Mouse (Mus musculus): ENCODE measurements at regions not wholly inside any gene's neighbourhood (a gene's known extent, or its start where the extent isn't known, plus 50 kb on each side); places are given as distances from the start of the nearest gene placed in this dataset.
A peak's percentile ranks its signal among the peaks of the same experiment; 100 is the strongest.

DNA sequence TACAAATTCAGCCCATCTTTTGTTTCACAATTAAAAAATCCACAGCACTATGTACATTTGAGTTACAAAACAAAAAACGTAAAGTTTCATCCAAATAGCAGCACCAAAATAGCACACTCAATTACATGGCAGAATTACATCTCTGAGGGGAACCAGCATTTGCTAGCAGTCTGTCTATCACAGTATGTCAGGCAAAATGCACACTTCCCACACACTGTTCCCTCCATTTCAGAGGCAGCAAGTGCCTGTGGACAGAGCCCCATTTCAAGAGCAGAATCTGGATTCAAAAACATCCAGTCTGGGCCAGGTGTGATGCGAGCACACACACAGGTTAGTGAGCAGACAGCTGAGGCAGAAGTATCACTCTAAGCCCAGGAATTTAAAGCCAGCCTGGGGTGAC is 261.8 kb downstream of the Tex13c3 start:
- 95% methylated on average over 2 of the region's 2 CpGs for WGBS
- ATAC-seq: no peak
- Histone ChIP-seq H3K4me1 (ENCODE audit: control insufficient read depth, insufficient read depth, low read length) (no peaks in the 10 kb centered on the region), H3K9ac (ENCODE audit: low read depth, low read length) (no peak overlapping the region), H3K27ac (ENCODE audit: low read length) (no peak overlapping the region), H3K36me3 (ENCODE audit: control insufficient read depth, insufficient read depth, low read length) (no peaks in the 10 kb centered on the region), H3K4me3 (ENCODE audit: low read depth, low read length) (no peak overlapping the region), H3K9me3 (replicated peaks; ENCODE audit: control insufficient read depth, low read length, poor library complexity, severe bottlenecking) (no peaks in the 10 kb centered on the region), H3K4me2 (ENCODE audit: low read length) (no peak overlapping the region), H3K27me3 (ENCODE audit: control insufficient read depth, insufficient read depth, low read depth, low read length) (no peaks in the 10 kb centered on the region)

DNA sequence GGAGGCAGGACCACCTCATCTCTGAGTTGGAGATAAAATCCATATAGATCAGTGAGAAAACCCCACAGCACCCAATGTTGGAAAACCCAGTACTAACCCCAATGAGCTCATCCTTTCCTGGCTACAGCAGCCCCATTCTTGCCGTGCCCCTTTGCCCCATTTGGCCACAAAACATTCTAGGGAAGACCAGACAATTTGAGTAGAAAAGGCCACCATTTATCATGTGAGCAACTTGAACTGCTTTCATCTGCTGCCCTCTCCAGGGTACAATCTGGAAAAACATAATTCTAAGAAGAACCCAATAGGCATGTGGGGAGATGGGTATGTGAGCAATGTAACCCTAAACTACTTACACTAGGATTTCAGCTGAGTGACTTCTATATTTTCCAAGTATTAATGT is 274.7 kb downstream of the Tex13c3 start:
- ATAC-seq: no peak
- no peak overlapping the region for H3K9ac ChIP-seq (ENCODE audit: low read depth, low read length)
- H3K4me2 ChIP-seq (ENCODE audit: low read length): no peak overlapping the region
- H3K27ac ChIP-seq (ENCODE audit: low read length): no peak overlapping the region
- no peaks in the 10 kb centered on the region for H3K27me3 ChIP-seq (ENCODE audit: control insufficient read depth, insufficient read depth, low read depth, low read length)
- no peaks in the 10 kb centered on the region for H3K36me3 ChIP-seq (ENCODE audit: control insufficient read depth, insufficient read depth, low read length)
- no peaks in the 10 kb centered on the region for H3K4me1 ChIP-seq (ENCODE audit: control insufficient read depth, insufficient read depth, low read length)
- 67% methylated on average over 1 of the region's 1 CpGs for WGBS
- H3K4me3 ChIP-seq (ENCODE audit: low read depth, low read length): no peak overlapping the region
- no peaks in the 10 kb centered on the region for H3K9me3 ChIP-seq (replicated peaks; ENCODE audit: control insufficient read depth, low read length, poor library complexity, severe bottlenecking)

DNA sequence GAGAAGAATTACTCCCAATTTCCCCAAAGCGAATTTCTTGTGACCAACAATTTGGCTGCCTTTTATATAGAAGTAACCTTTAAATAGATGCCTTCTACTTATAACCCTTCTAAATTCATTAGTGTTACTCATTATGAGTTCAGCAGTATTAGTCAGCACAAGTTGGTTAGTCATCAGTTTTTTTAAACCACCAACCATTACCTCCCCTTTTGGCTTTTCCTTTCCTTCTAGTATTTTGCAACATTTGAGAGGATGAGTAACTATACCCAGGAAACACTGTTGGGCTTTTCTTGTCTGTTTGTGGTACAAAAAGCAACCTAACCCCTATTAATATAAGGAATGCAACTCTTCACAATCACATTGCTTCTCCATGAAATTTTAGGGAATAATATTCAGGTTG is 278.6 kb downstream of the Tex13c3 start:
- no peaks in the 10 kb centered on the region for H3K27me3 ChIP-seq (ENCODE audit: control insufficient read depth, insufficient read depth, low read depth, low read length)
- H3K4me3 ChIP-seq (ENCODE audit: low read depth, low read length): no peak overlapping the region
- H3K27ac ChIP-seq (ENCODE audit: low read length): no peak overlapping the region
- no peaks in the 10 kb centered on the region for H3K4me1 ChIP-seq (ENCODE audit: control insufficient read depth, insufficient read depth, low read length)
- ATAC-seq: no peak
- H3K4me2 ChIP-seq (ENCODE audit: low read length): no peak overlapping the region
- no peaks in the 10 kb centered on the region for H3K9me3 ChIP-seq (replicated peaks; ENCODE audit: control insufficient read depth, low read length, poor library complexity, severe bottlenecking)
- no peak overlapping the region for H3K9ac ChIP-seq (ENCODE audit: low read depth, low read length)
- WGBS: 97% methylated on average over 1 of the region's 1 CpGs
- H3K36me3 ChIP-seq (ENCODE audit: control insufficient read depth, insufficient read depth, low read length): no peaks in the 10 kb centered on the region

DNA sequence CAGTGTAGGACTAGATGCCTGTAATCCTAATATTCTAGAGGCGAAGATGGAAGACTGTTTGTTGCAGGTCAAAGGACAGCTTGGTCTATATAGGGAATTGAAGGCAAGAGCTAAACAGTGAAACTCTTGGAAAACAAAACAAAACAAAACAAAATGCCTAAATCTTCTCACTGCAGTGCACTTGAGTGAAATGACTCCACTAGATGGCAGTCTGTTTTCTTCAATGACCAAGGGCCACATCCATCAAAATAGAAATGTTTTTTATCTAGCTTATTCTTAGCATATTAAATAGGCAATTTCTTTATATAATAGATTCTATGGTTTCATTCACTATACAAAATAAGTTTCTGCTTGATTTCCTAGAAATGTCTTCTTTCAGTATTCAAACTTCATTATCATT is 279.7 kb downstream of the Tex13c3 start:
- H3K9me3 ChIP-seq (replicated peaks; ENCODE audit: control insufficient read depth, low read length, poor library complexity, severe bottlenecking): no peaks in the 10 kb centered on the region
- no peak overlapping the region for H3K4me2 ChIP-seq (ENCODE audit: low read length)
- 94% methylated on average over 1 of the region's 1 CpGs for WGBS
- no peak overlapping the region for H3K27ac ChIP-seq (ENCODE audit: low read length)
- no peak overlapping the region for H3K9ac ChIP-seq (ENCODE audit: low read depth, low read length)
- ATAC-seq: no peak
- no peaks in the 10 kb centered on the region for H3K36me3 ChIP-seq (ENCODE audit: control insufficient read depth, insufficient read depth, low read length)
- no peaks in the 10 kb centered on the region for H3K4me1 ChIP-seq (ENCODE audit: control insufficient read depth, insufficient read depth, low read length)
- H3K27me3 ChIP-seq (ENCODE audit: control insufficient read depth, insufficient read depth, low read depth, low read length): no peaks in the 10 kb centered on the region
- no peak overlapping the region for H3K4me3 ChIP-seq (ENCODE audit: low read depth, low read length)

GRCm38 (mm10) chrX:19199531-19199930 is 281.6 kb downstream of the Tex13c3 start:
- Histone ChIP-seq H3K27ac (ENCODE audit: low read length) (no peak overlapping the region), H3K4me3 (ENCODE audit: low read depth, low read length) (no peak overlapping the region), H3K4me1 (ENCODE audit: control insufficient read depth, insufficient read depth, low read length) (no peaks in the 10 kb centered on the region), H3K27me3 (ENCODE audit: control insufficient read depth, insufficient read depth, low read depth, low read length) (no peaks in the 10 kb centered on the region), H3K4me2 (ENCODE audit: low read length) (no peak overlapping the region), H3K9me3 (replicated peaks; ENCODE audit: control insufficient read depth, low read length, poor library complexity, severe bottlenecking) (no peaks in the 10 kb centered on the region), H3K36me3 (ENCODE audit: control insufficient read depth, insufficient read depth, low read length) (no peaks in the 10 kb centered on the region), H3K9ac (ENCODE audit: low read depth, low read length) (no peak overlapping the region)
- ATAC-seq: no peak
- WGBS: 94% methylated on average over 3 of the region's 3 CpGs

- Histone ChIP-seq H3K9ac (ENCODE audit: low read depth, low read length) (no peak overlapping the region), H3K27ac (ENCODE audit: low read length) (no peak overlapping the region), H3K4me3 (ENCODE audit: low read depth, low read length) (no peak overlapping the region), H3K36me3 (ENCODE audit: control insufficient read depth, insufficient read depth, low read length) (no peaks in the 10 kb centered on the region), H3K4me2 (ENCODE audit: low read length) (no peak overlapping the region), H3K4me1 (ENCODE audit: control insufficient read depth, insufficient read depth, low read length) (no peaks in the 10 kb centered on the region), H3K27me3 (ENCODE audit: control insufficient read depth, insufficient read depth, low read depth, low read length) (no peaks in the 10 kb centered on the region), H3K9me3 (replicated peaks; ENCODE audit: control insufficient read depth, low read length, poor library complexity, severe bottlenecking) (no peaks in the 10 kb centered on the region)
- ATAC-seq: no peak
- WGBS: 84% methylated on average over 2 of the region's 2 CpGs
These were observed 312.1 kb downstream of the Tex13c3 start for GRCm38 (mm10) chrX:19168983-19169382.

- H3K4me2 ChIP-seq (ENCODE audit: low read length): no peak overlapping the region
- H3K27ac ChIP-seq (ENCODE audit: low read length): no peak overlapping the region
- WGBS: 76% methylated on average over 5 of the region's 5 CpGs
- no peaks in the 10 kb centered on the region for H3K27me3 ChIP-seq (ENCODE audit: control insufficient read depth, insufficient read depth, low read depth, low read length)
- H3K4me1 ChIP-seq (ENCODE audit: control insufficient read depth, insufficient read depth, low read length): no peaks in the 10 kb centered on the region
- no peaks in the 10 kb centered on the region for H3K9me3 ChIP-seq (replicated peaks; ENCODE audit: control insufficient read depth, low read length, poor library complexity, severe bottlenecking)
- no peaks in the 10 kb centered on the region for H3K36me3 ChIP-seq (ENCODE audit: control insufficient read depth, insufficient read depth, low read length)
- no peak overlapping the region for H3K9ac ChIP-seq (ENCODE audit: low read depth, low read length)
- H3K4me3 ChIP-seq (ENCODE audit: low read depth, low read length): no peak overlapping the region
- ATAC-seq: no peak
These were observed 312.6 kb downstream of the Tex13c3 start for GRCm38 (mm10) chrX:19168546-19168945.

DNA sequence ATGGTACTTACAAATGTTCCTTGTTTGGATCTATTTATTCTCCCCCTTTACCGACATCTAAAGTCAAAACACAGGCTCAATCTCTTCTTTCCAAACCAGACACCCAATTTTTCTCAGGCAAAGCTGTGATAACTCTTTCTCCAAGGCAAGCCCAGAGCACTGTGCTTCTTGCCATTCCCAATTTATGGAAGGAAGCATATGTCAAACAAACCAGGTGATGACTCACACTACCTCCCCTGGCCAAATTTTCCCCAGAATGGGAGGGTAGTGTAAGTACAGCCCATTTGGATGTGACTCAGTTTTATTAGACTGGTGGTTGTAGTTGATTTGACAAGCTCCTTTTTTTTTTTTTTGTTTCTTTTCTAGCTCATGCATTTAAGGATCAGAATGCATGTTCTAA is 313.0 kb downstream of the Tex13c3 start:
- Histone ChIP-seq H3K9me3 (replicated peaks; ENCODE audit: control insufficient read depth, low read length, poor library complexity, severe bottlenecking) (no peaks in the 10 kb centered on the region), H3K27ac (ENCODE audit: low read length) (no peak overlapping the region), H3K4me2 (ENCODE audit: low read length) (no peak overlapping the region), H3K4me1 (ENCODE audit: control insufficient read depth, insufficient read depth, low read length) (no peaks in the 10 kb centered on the region), H3K9ac (ENCODE audit: low read depth, low read length) (no peak overlapping the region), H3K36me3 (ENCODE audit: control insufficient read depth, insufficient read depth, low read length) (no peaks in the 10 kb centered on the region), H3K27me3 (ENCODE audit: control insufficient read depth, insufficient read depth, low read depth, low read length) (no peaks in the 10 kb centered on the region), H3K4me3 (ENCODE audit: low read depth, low read length) (no peak overlapping the region)
- WGBS: 84% methylated on average over 1 of the region's 1 CpGs
- no peak for ATAC-seq

- H3K4me2 ChIP-seq (ENCODE audit: low read length): peak overlapping the region; percentile 50
- H3K9ac ChIP-seq (ENCODE audit: low read depth, low read length): no peak overlapping the region
- H3K27me3 ChIP-seq (ENCODE audit: control insufficient read depth, insufficient read depth, low read depth, low read length): no peaks in the 10 kb centered on the region
- H3K36me3 ChIP-seq (ENCODE audit: control insufficient read depth, insufficient read depth, low read length): no peaks in the 10 kb centered on the region
- no peaks in the 10 kb centered on the region for H3K4me1 ChIP-seq (ENCODE audit: control insufficient read depth, insufficient read depth, low read length)
- ATAC-seq: peak; percentile 60
- 54% methylated on average over 12 of the region's 12 CpGs for WGBS
- H3K4me3 ChIP-seq (ENCODE audit: low read depth, low read length): peak overlapping the region; percentile 24; the same call in 1 of the 2 replicates
- no peak overlapping the region for H3K27ac ChIP-seq (ENCODE audit: low read length)
- H3K9me3 ChIP-seq (replicated peaks; ENCODE audit: control insufficient read depth, low read length, poor library complexity, severe bottlenecking): no peaks in the 10 kb centered on the region
These were observed 313.8 kb downstream of the Tex13c3 start for GRCm38 (mm10) chrX:19167121-19167853.
